Mouse (Mus musculus): ENCODE results near the gene Bhmt2. TPM values are rescaled to one million over a fixed set of nuclear protein-coding genes. Genes with fewer than 3 reads are reported as not detected.

The Bhmt2 gene
- 0.13 and 0.39 TPM in 2 replicates for polyA plus RNA-seq (2015; fragmentation: Nextera tagmentation; extraction: Ambion mirVana)

DNA sequence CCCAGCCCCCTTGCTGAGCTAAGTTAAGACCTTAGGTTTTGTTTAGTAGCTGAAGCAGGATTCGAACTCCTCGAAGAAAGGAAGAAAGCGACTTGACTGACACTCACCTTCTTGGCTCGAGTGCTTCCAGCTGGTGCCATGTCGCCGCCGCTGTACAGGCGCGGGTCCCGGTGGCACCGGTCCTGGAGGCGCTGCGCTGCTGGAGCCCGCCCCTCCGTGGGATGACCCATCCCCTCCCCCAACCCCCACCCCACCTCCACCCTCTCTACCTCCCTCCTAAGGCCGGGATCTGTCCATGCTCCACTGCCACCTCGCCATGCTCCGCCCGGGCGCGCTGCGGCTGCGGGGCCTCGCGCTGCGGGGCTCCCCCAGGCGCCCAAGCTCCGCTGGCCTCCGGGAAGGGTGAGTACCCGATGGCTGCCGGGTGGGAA lies at the start of gene Bhmt2, which contains the start of gene Dmgdh:
TSS of gene Bhmt2 (minus strand) at position 172 of the 431 bp plus-strand sequence.
TSS of gene Dmgdh (plus strand) at position 303 of the 431 bp plus-strand sequence.
- Histone ChIP-seq H3K27me3 (ENCODE audit: control insufficient read depth, insufficient read depth, low read length) (no peaks in the 10 kb centered on the region; the same call in 1 of the 2 replicates), H3K4me1 (replicated peaks; ENCODE audit: control insufficient read depth, insufficient read depth) (no peaks in the 10 kb centered on the region), H3K9me3 (ENCODE audit: control insufficient read depth, low read length) (no peaks in the 10 kb centered on the region), H3K4me3 (ENCODE audit: low read depth, low read length) (0 out of 2 replicates have a peak within 1 kb of the TSS, but pooled peaks have one; percentile 1), H3K9ac (ENCODE audit: low read length) (no peak within 1 kb of the TSS), H3K4me2 (replicated peaks; ENCODE audit: low read depth) (peak within 1 kb of the TSS; percentile 17; the same call in 1 of the 2 replicates), H3K36me3 (ENCODE audit: control insufficient read depth, insufficient read depth, low read length) (no peaks in the 10 kb centered on the region), H3K27ac (replicated peaks) (no peak within 1 kb of the TSS)
- ATAC-seq (ENCODE audit: low FRiP score, low TSS enrichment) (no peak), DNase-seq (ENCODE audit: low spot score) (no peak)
- 10% methylated on average over 31 of the region's 31 CpGs for WGBS
- TF ChIP-seq EP300 (optimal IDR thresholded peaks at IDR 0.05) (no peak), CTCF (IDR thresholded peaks at IDR 0.05; ENCODE audit: low read depth) (no peak)

GRCm38 (mm10) chr13:93723455-93723854 lies 49.4 kb upstream of the Bhmt2 start:
- TF ChIP-seq EP300 (optimal IDR thresholded peaks at IDR 0.05) (no peak), CTCF (IDR thresholded peaks at IDR 0.05; ENCODE audit: low read depth) (no peak)
- H3K4me1 ChIP-seq (replicated peaks; ENCODE audit: control insufficient read depth, insufficient read depth), result no peaks in the 10 kb centered on the region
- H3K9ac ChIP-seq (ENCODE audit: low read length), result no peak overlapping the region
- H3K27me3 ChIP-seq (ENCODE audit: control insufficient read depth, insufficient read depth, low read length), result no peaks in the 10 kb centered on the region
- no peak for DNase-seq (ENCODE audit: low spot score)
- no peak for ATAC-seq (ENCODE audit: low FRiP score, low TSS enrichment)
- H3K27ac ChIP-seq (replicated peaks), result no peak overlapping the region
- WGBS, result 78% methylated on average over 3 of the region's 3 CpGs
- no peak overlapping the region for H3K4me2 ChIP-seq (replicated peaks; ENCODE audit: low read depth)
- H3K4me3 ChIP-seq (ENCODE audit: low read depth, low read length), result no peak overlapping the region
- no peaks in the 10 kb centered on the region for H3K36me3 ChIP-seq (ENCODE audit: control insufficient read depth, insufficient read depth, low read length)
- no peaks in the 10 kb centered on the region for H3K9me3 ChIP-seq (ENCODE audit: control insufficient read depth, low read length)

GRCm38 (mm10) chr13:93721916-93722315 lies 47.8 kb upstream of the Bhmt2 start:
- no peak for ATAC-seq (ENCODE audit: low FRiP score, low TSS enrichment)
- Histone ChIP-seq H3K4me2 (replicated peaks; ENCODE audit: low read depth) (no peak overlapping the region), H3K36me3 (ENCODE audit: control insufficient read depth, insufficient read depth, low read length) (no peaks in the 10 kb centered on the region), H3K4me3 (ENCODE audit: low read depth, low read length) (no peak overlapping the region), H3K9ac (ENCODE audit: low read length) (no peak overlapping the region), H3K9me3 (ENCODE audit: control insufficient read depth, low read length) (no peaks in the 10 kb centered on the region), H3K27me3 (ENCODE audit: control insufficient read depth, insufficient read depth, low read length) (no peaks in the 10 kb centered on the region), H3K4me1 (replicated peaks; ENCODE audit: control insufficient read depth, insufficient read depth) (no peaks in the 10 kb centered on the region), H3K27ac (replicated peaks) (no peak overlapping the region)
- TF ChIP-seq CTCF (IDR thresholded peaks at IDR 0.05; ENCODE audit: low read depth) (no peak), EP300 (optimal IDR thresholded peaks at IDR 0.05) (no peak)
- WGBS, result 71% methylated on average over 4 of the region's 4 CpGs
- no peak for DNase-seq (ENCODE audit: low spot score)

GRCm38 (mm10) chr13:93718948-93719347 lies 44.8 kb upstream of the Bhmt2 start:
- H3K9ac ChIP-seq (ENCODE audit: low read length), result no peak overlapping the region
- ATAC-seq (ENCODE audit: low FRiP score, low TSS enrichment) (no peak), DNase-seq (ENCODE audit: low spot score) (peak; percentile 62)
- H3K4me3 ChIP-seq (ENCODE audit: low read depth, low read length), result no peak overlapping the region
- no peaks in the 10 kb centered on the region for H3K4me1 ChIP-seq (replicated peaks; ENCODE audit: control insufficient read depth, insufficient read depth)
- H3K4me2 ChIP-seq (replicated peaks; ENCODE audit: low read depth), result no peak overlapping the region
- H3K36me3 ChIP-seq (ENCODE audit: control insufficient read depth, insufficient read depth, low read length), result no peaks in the 10 kb centered on the region
- 3% methylated on average over 7 of the region's 7 CpGs for WGBS
- no peak overlapping the region for H3K27ac ChIP-seq (replicated peaks)
- H3K27me3 ChIP-seq (ENCODE audit: control insufficient read depth, insufficient read depth, low read length), result no peaks in the 10 kb centered on the region
- no peaks in the 10 kb centered on the region for H3K9me3 ChIP-seq (ENCODE audit: control insufficient read depth, low read length)
- peak; percentile 90 for TF ChIP-seq CTCF (IDR thresholded peaks at IDR 0.05; ENCODE audit: low read depth)
- TF ChIP-seq EP300 (optimal IDR thresholded peaks at IDR 0.05), result no peak

- ATAC-seq (ENCODE audit: low FRiP score, low TSS enrichment) (no peak), DNase-seq (ENCODE audit: low spot score) (no peak)
- H3K9me3 ChIP-seq (ENCODE audit: control insufficient read depth, low read length), result no peaks in the 10 kb centered on the region
- no peaks in the 10 kb centered on the region for H3K27me3 ChIP-seq (ENCODE audit: control insufficient read depth, insufficient read depth, low read length)
- no peak overlapping the region for H3K4me3 ChIP-seq (ENCODE audit: low read depth, low read length)
- 47% methylated on average over 7 of the region's 7 CpGs for WGBS
- no peak overlapping the region for H3K27ac ChIP-seq (replicated peaks)
- H3K9ac ChIP-seq (ENCODE audit: low read length), result no peak overlapping the region
- no peak for TF ChIP-seq CTCF (IDR thresholded peaks at IDR 0.05; ENCODE audit: low read depth)
- TF ChIP-seq EP300 (optimal IDR thresholded peaks at IDR 0.05), result no peak
- no peaks in the 10 kb centered on the region for H3K36me3 ChIP-seq (ENCODE audit: control insufficient read depth, insufficient read depth, low read length)
- no peak overlapping the region for H3K4me2 ChIP-seq (replicated peaks; ENCODE audit: low read depth)
- H3K4me1 ChIP-seq (replicated peaks; ENCODE audit: control insufficient read depth, insufficient read depth), result no peaks in the 10 kb centered on the region
These were observed 43.0 kb upstream of the Bhmt2 start for GRCm38 (mm10) chr13:93717113-93717512.

- no peak overlapping the region for H3K4me2 ChIP-seq (replicated peaks; ENCODE audit: low read depth)
- H3K4me1 ChIP-seq (replicated peaks; ENCODE audit: control insufficient read depth, insufficient read depth), result no peaks in the 10 kb centered on the region
- TF ChIP-seq EP300 (optimal IDR thresholded peaks at IDR 0.05), result no peak
- TF ChIP-seq CTCF (IDR thresholded peaks at IDR 0.05; ENCODE audit: low read depth), result no peak
- no peaks in the 10 kb centered on the region for H3K27me3 ChIP-seq (ENCODE audit: control insufficient read depth, insufficient read depth, low read length)
- H3K27ac ChIP-seq (replicated peaks), result no peak overlapping the region
- no peak overlapping the region for H3K9ac ChIP-seq (ENCODE audit: low read length)
- H3K36me3 ChIP-seq (ENCODE audit: control insufficient read depth, insufficient read depth, low read length), result no peaks in the 10 kb centered on the region
- 89% methylated on average over 3 of the region's 3 CpGs for WGBS
- ATAC-seq (ENCODE audit: low FRiP score, low TSS enrichment) (no peak), DNase-seq (ENCODE audit: low spot score) (no peak)
- no peaks in the 10 kb centered on the region for H3K9me3 ChIP-seq (ENCODE audit: control insufficient read depth, low read length)
- no peak overlapping the region for H3K4me3 ChIP-seq (ENCODE audit: low read depth, low read length)
These were observed 39.7 kb upstream of the Bhmt2 start for GRCm38 (mm10) chr13:93713826-93714225.
